Mouse (Mus musculus) embryonic fibroblast, embryonic 13.5 days (primary cell): ENCODE data around the gene Chst5. TPM values are rescaled to one million over a fixed set of nuclear protein-coding genes. Genes with fewer than 3 reads are reported as not detected.
"Not testable (repeated sequence)": the region's sequence is repeated elsewhere in the genome, so short reads cannot be mapped to it uniquely, and the experiment has no call there.

ENCODE experiments used
- H3K27ac ChIP-seq: 2 replicates; pipeline ENCODE4 v1.5.1; 2012; ENCODE audit warnings: low read length, control low read depth, inconsistent platforms; ENCODE audit not compliant: insufficient read depth
- H3K4me1 ChIP-seq: 2 replicates; pipeline ENCODE4 v1.6.1; 2011; ENCODE audit warnings: low read length; ENCODE audit not compliant: control insufficient read depth, insufficient read depth
- H3K4me3 ChIP-seq: 2 replicates; pipeline ENCODE4 v1.5.1; 2011; ENCODE audit warnings: mild to moderate bottlenecking, control low read depth, low read length; ENCODE audit not compliant: insufficient read depth
- CTCF ChIP-seq: IDR thresholded peaks from 2 replicates; pipeline ENCODE4 v1.5.1; 2011; ENCODE audit warnings: mild to moderate bottlenecking, control low read depth, low read length, moderate library complexity, borderline replicate concordance; ENCODE audit not compliant: insufficient read depth
- POLR2A ChIP-seq: IDR thresholded peaks from 2 replicates; pipeline ENCODE4 v1.6.1; 2011; ENCODE audit warnings: low read depth, mild to moderate bottlenecking, control low read depth, low read length, moderate library complexity
- polyA plus RNA-seq: library from polyadenylated mRNA; stranded (reverse); fragments of >200 nt; gene quantifications from 2 replicates; pipeline ENCODE4 v1.2.4, GENCODE M21; 2011; ENCODE audit warnings: low read depth; ENCODE audit not compliant: missing spikeins, insufficient read length

Chst5 gene
- polyA plus RNA-seq, 1 experiment = 0.79 TPM

DNA sequence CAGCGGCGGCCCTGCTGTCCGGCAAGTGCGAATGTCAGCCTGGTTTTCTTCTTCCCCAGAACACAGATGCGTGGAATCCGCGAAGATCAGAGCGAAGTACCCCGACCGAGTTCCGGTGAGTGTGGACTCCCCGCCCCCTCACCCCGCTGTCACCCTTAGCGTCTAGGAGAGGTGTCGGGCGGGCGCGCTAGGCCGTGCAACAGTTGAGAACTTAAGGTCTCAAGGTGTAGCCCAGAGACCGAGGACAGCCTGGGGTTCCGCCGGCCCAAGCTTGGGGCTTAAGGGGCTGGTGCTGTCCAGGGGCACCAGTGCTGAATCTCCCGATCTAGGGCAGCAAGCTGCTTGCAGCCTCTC is 30.8 kb upstream of the Chst5 start:
- H3K27ac ChIP-seq = no peak overlapping the region; the same call in 1 of the 2 replicates
- TF ChIP-seq POLR2A (no peak), CTCF (no peak)
- peak overlapping the region; percentile 97 for H3K4me3 ChIP-seq
- H3K4me1 ChIP-seq = no peaks in the 10 kb centered on the region

GRCm38 (mm10) chr8:111940171-111941100 is 30.2 kb upstream of the Chst5 start, which contains the start of gene Gabarapl2:
Gene Gabarapl2, plus strand, starts transcription at chr8:111940703.
- H3K4me1 ChIP-seq = no peaks in the 10 kb centered on the region
- H3K27ac ChIP-seq = peak within 1 kb of the TSS; percentile 72
- peak within 1 kb of the TSS; percentile 97 for H3K4me3 ChIP-seq
- TF ChIP-seq POLR2A (peak; percentile 52), CTCF (no peak)

GRCm38 (mm10) chr8:111939516-111940142 is 29.4 kb upstream of the Chst5 start:
- H3K27ac ChIP-seq = peak overlapping the region; percentile 72; the same call in 1 of the 2 replicates
- H3K4me1 ChIP-seq = no peaks in the 10 kb centered on the region
- TF ChIP-seq POLR2A (no peak), CTCF (no peak)
- peak overlapping the region; percentile 38 for H3K4me3 ChIP-seq

DNA sequence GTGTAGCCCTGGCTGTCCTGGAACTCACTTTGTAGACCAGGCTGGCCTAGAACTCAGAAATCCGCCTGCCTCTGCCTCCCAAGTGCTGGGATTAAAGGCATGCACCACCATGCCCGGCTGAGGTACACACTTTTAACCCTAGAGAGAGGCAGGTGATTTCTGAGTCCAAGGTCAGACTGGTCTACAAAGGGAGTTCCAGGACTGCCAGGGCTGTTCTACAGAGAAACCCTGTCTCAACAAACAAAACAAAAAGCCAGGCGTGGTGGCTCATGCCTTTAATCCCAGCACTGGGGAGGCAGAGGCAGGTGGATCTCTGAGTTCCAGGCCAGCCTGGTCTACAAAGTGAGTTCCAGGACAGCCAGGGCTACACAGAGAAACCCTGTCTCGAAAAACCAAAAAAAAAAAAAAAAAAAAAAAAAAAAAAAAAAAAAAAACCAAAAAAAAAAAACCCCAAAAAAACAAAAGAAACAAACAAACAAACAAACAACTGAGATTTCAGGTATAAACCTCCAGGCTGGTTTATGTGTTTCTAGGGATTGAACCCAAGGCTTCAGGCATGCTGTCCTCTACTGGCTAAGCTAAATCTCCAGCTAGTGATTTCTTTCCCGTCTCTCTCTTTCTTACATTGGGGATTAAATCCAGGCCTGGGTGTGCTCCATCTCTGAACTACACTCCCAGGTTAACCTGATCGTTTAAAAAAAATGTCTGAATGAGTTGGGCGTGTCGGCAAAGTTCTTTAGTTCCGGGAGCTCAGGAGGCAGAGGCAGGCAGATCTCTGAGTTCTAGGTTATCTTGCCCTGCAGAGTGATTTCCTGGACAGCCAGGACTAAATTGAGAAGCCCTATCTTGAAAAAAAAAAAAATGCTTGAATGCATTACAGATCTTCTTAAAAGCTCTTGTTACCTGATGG is 28.1 kb upstream of the Chst5 start:
- not testable (repeated sequence) for H3K27ac ChIP-seq, H3K4me3 ChIP-seq, H3K4me1 ChIP-seq

- Histone ChIP-seq H3K4me3 (no peak overlapping the region), H3K27ac (no peak overlapping the region), H3K4me1 (no peaks in the 10 kb centered on the region)
- no peak for TF ChIP-seq POLR2A
- no peak for TF ChIP-seq CTCF
These were observed 26.9 kb upstream of the Chst5 start for GRCm38 (mm10) chr8:111937184-111937583.

DNA sequence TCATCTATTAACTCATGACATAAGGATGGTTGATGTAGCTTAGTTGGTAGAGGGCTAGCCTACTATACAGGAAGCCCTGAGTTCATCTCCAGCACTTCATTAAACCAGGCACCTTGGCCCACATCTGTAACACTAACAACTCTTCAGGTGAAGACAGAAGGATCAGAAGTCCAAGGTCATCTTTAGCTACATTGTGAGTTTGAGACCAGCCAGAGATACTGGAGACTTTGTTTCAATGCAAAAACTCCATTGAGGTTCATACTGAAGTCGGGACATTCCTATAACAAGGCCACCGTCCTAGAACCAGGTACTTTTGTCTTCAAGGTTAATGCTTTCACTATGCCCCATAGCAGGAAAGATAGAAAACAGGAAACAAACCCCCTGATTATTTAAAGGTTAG is 24.0 kb upstream of the Chst5 start:
- H3K4me3 ChIP-seq = no peak overlapping the region
- no peak overlapping the region for H3K27ac ChIP-seq
- no peaks in the 10 kb centered on the region for H3K4me1 ChIP-seq
- TF ChIP-seq CTCF = no peak
- no peak for TF ChIP-seq POLR2A

- H3K4me3 ChIP-seq = peak within 1 kb of the TSS; percentile 71
- no peak within 1 kb of the TSS for H3K27ac ChIP-seq
- H3K4me1 ChIP-seq = no peaks in the 10 kb centered on the region
- TF ChIP-seq POLR2A (no peak), CTCF (no peak)
These were observed 23.3 kb upstream of the Chst5 start, which contains the start of gene Tmem231 for GRCm38 (mm10) chr8:111933348-111934076. Gene Tmem231, minus strand, starts transcription at chr8:111933881.

DNA sequence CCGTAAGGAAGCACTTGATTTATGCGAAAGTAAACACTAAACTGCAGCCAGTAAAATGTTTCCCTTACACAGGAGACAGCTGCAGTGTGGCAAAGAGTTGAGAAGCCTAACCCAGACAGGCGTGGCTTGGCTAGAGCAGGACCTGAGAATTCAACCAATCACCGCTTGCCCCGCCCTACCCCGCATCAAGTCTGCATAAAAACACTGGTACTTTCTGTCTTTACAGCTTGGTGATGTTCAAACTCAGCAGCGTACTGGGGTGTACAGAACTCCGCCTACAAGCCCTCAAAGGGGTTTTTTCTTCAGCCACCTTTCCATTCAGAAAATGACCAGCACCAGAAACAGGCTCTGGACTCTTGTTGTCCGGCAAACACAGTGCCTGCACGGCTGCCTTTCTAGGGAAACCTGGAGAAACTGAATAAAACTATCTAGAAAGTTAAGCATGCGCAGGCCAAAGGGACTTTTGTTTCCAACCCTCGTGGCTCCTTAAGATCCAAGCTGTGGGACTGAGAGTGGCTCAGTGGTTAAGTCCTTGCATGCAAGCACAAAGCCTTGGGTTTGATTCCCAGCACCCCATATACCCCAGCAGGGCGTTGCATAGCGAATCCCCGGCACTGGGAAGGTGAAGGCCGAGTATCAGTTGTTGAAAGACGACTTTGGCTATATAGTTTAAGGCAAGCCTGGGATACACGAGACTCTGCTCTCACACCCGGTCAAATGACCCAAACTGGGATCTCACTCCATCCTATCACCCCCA is 22.5 kb upstream of the Chst5 start:
- Histone ChIP-seq H3K4me3 (peak overlapping the region; percentile 71), H3K4me1 (no peaks in the 10 kb centered on the region), H3K27ac (no peak overlapping the region)
- TF ChIP-seq POLR2A (no peak), CTCF (no peak)
